Mouse (Mus musculus) bone marrow macrophage, adult 2 months (primary cell): ENCODE data around the gene Nipal3. TPM values are rescaled to one million over a fixed set of nuclear protein-coding genes. Genes with fewer than 3 reads are reported as not detected.
A peak's percentile ranks its signal among the peaks of the same experiment; 100 is the strongest.

Source experiments
- H3K27ac ChIP-seq: 2 replicates; pipeline ENCODE4 v1.5.1; 2012; ENCODE audit warnings: low read depth, low read length; ENCODE audit not compliant: insufficient read depth
- H3K4me1 ChIP-seq: 2 replicates; pipeline ENCODE4 v1.6.1; 2012; ENCODE audit warnings: low read length; ENCODE audit not compliant: control insufficient read depth, insufficient read depth
- H3K4me3 ChIP-seq: 2 replicates; pipeline ENCODE4 v1.5.1; 2012; ENCODE audit warnings: mild to moderate bottlenecking, low read length, moderate library complexity; ENCODE audit not compliant: insufficient read depth
- CTCF ChIP-seq: IDR thresholded peaks from 2 replicates; pipeline ENCODE4 v1.5.1; 2012; ENCODE audit warnings: low read depth, mild to moderate bottlenecking, low read length, moderate library complexity
- POLR2A ChIP-seq: IDR thresholded peaks from 2 replicates; pipeline ENCODE4 v1.6.1; 2012; ENCODE audit warnings: mild to moderate bottlenecking, low read depth, low read length, borderline replicate concordance
- polyA plus RNA-seq: library from polyadenylated mRNA; stranded (reverse); fragments of >200 nt; gene quantifications from 2 replicates; pipeline ENCODE4 v1.2.4, GENCODE M21; 2012; ENCODE audit not compliant: missing spikeins, insufficient read depth, insufficient read length

Gene Nipal3
- polyA plus RNA-seq, 1 experiment = 15.9 TPM

DNA sequence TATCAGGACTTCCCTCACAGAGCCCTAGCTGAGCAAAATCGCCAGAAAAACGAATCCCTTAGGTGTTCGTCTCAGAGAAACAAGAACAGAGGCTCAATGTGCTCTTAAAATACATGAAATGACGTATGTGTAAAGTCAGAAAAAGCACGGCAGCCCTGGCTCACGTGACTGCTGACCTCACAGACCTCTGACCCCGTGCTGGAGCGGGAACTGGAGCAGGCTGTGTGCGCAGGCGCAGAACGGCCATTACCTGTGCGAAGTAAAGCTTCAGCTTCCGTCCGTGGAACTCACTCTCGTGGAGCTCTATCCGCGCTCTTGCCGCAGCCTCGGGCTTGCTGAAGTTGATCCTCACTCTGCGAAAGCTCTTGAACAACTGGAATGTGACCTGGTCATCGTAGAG, 74.8 kb downstream of the Nipal3 start:
- TF ChIP-seq CTCF (no peak), POLR2A (no peak)
- peaks cover 6% of the 10 kb centered on the region for H3K4me1 ChIP-seq
- H3K4me3 ChIP-seq = no peak overlapping the region
- no peak overlapping the region for H3K27ac ChIP-seq

DNA sequence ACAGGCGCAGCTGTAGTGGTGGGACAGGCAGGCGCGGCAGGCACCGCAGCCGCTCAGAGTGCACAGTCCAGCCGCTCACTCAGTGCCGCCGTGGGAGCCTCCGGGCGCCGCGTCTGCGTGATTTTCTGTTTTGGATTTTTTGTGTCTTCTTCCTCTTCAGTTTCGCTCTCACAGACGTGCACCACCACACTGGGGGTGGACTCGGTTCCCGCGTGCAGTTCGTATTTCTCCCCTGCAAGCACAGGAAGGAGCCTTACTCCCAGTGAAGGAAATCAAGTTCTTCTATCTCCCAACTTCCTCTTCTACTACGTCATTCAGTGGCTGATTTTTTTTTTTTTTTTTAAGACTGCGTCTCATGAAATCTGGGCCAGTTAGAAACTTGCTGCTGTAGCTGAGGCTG, 78.5 kb downstream of the Nipal3 start:
- peak overlapping the region; percentile 48 for H3K4me3 ChIP-seq
- H3K27ac ChIP-seq = peak overlapping the region; percentile 55

DNA sequence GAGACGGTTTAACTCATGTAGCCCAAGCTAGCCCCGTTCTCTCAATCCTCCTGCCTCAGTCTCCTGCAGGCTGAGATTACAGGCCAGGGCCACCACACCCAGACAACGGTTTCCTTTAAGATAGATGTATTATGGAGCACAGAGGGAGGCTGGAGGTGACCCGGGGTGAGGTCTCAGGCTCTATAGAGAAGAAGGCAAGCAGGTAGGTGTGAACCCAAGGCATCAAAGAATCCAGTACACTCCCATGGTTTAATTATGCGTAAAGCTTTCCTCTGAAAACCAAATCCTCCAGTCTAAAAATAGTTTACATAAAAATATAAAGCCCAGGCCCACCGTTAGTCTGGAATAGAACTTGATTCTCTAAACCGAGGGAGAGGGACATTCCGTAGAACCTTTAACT, 81.3 kb downstream of the Nipal3 start:
- Histone ChIP-seq H3K4me3 (no peak overlapping the region), H3K27ac (no peak overlapping the region), H3K4me1 (peaks cover 6% of the 10 kb centered on the region)
- TF ChIP-seq CTCF (no peak), POLR2A (no peak)

More for the DNA sequence above, 78.5 kb downstream of the Nipal3 start:
- TF ChIP-seq CTCF = no peak
- TF ChIP-seq POLR2A = no peak
- H3K4me1 ChIP-seq = peaks cover 6% of the 10 kb centered on the region

GRCm38 (mm10) chr4:135411633-135412032, 83.2 kb downstream of the Nipal3 start:
- Histone ChIP-seq H3K4me1 (peaks cover 3% of the 10 kb centered on the region), H3K27ac (no peak overlapping the region), H3K4me3 (no peak overlapping the region)
- no peak for TF ChIP-seq POLR2A
- TF ChIP-seq CTCF = peak; percentile 96

DNA sequence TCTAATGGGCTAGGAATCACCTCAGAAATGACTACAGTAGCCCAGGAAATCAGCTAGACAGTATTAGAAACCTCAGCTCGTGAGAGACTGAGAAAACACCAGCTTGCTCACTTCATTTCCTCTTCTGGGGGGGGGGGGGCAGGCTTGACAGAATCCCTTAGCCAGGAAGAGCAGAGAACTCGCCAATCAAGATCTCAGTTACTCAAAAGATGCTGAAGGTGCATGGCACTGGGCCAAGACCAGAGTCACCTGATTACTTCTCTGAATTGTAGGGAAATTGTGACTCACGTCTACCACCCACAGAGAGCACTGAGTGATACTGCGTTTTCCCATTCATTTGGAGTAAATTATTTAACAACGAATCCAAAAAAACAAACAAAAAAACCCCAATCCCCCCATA, 88.7 kb downstream of the Nipal3 start:
- Histone ChIP-seq H3K4me3 (no peak overlapping the region), H3K27ac (peak overlapping the region; percentile 57), H3K4me1 (peaks cover 24% of the 10 kb centered on the region)
- TF ChIP-seq POLR2A (no peak), CTCF (no peak)

GRCm38 (mm10) chr4:135404916-135405315, 89.9 kb downstream of the Nipal3 start:
- H3K4me3 ChIP-seq = no peak overlapping the region
- no peak overlapping the region for H3K27ac ChIP-seq
- no peak for TF ChIP-seq POLR2A
- no peak for TF ChIP-seq CTCF
- H3K4me1 ChIP-seq = peaks cover 24% of the 10 kb centered on the region

- H3K4me1 ChIP-seq = peaks cover 24% of the 10 kb centered on the region
- H3K27ac ChIP-seq = no peak overlapping the region
- H3K4me3 ChIP-seq = no peak overlapping the region
- no peak for TF ChIP-seq CTCF
- TF ChIP-seq POLR2A = no peak
Measured at GRCm38 (mm10) chr4:135404048-135404447, 90.8 kb downstream of the Nipal3 start.

DNA sequence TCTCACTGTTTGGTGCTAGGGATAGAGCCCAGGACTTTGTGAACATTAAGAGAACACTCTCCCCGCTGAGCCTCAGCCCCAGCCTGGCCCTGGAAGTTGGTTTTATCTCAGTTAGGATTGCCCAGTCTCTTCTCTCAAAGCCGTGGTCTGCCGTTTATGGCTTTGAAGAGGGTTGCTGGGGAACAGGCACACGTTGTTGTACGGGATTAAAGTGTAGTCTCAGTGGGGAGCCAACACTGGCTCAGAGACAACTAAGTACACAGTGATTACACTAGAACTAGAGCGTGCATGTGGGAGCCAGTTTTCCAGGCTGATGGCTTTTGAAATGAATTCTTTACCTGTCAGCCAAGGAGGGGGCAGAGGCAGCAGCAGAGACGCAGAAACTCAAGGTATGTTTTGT, 93.0 kb downstream of the Nipal3 start:
- Histone ChIP-seq H3K4me3 (no peak overlapping the region), H3K4me1 (peaks cover 24% of the 10 kb centered on the region), H3K27ac (no peak overlapping the region)
- no peak for TF ChIP-seq POLR2A
- TF ChIP-seq CTCF = no peak

DNA sequence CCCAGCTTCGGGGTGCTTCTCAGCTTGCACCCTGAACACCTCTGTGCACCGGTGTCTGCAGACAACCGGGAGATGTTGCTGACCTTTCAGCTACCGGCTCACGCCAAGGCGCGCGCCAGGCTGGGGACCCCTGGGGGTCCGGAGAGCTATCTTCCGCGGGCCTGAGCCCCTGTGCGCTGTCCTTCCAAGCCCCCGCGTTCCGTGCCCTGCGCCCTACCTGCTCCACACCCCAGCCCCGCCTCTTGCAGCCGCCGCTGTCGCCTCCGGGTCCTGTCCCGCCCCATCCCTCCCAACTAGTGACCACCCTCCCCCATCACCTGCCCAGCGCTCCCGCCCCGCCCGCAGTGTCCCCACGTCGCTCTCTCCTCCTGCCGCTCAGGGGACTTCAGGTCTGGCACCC, 96.8 kb downstream of the Nipal3 start, which contains the start of gene Ncmap:
TSS of gene Ncmap (minus strand) at position 237 of the 400 bp plus-strand sequence.
- peaks cover 3% of the 10 kb centered on the region for H3K4me1 ChIP-seq
- peak within 1 kb of the TSS; percentile 18; the same call in 1 of the 2 replicates for H3K4me3 ChIP-seq
- no peak for TF ChIP-seq POLR2A
- no peak for TF ChIP-seq CTCF
- H3K27ac ChIP-seq = no peak within 1 kb of the TSS

- H3K27ac ChIP-seq = no peak overlapping the region
- H3K4me1 ChIP-seq = peaks cover under 1% of the 10 kb centered on the region
- TF ChIP-seq CTCF = no peak
- TF ChIP-seq POLR2A = no peak
- peak overlapping the region; percentile 18; the same call in 1 of the 2 replicates for H3K4me3 ChIP-seq
Measured at GRCm38 (mm10) chr4:135397551-135397950, 97.3 kb downstream of the Nipal3 start.

DNA sequence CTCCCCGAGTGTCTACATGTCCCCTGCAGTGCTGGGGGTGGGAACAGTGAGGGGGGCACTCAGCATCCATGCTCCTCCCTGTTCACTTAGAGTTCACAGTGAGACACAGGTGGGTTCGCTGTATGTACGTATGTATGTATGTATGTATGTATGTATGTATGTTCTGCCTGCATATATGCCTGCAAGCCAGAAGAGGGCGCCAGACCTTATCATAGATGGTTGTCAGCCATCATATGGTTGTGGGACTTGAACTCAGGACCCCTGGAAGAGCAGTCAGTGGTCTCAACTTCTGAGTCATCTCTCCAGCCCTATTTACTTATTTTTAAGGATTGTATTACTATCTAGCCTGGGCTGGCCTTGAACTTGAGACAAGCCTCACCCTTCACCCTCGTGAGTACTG, 98.5 kb downstream of the Nipal3 start:
- H3K4me1 ChIP-seq = no peaks in the 10 kb centered on the region
- TF ChIP-seq CTCF (no peak), POLR2A (no peak)
- H3K4me3 ChIP-seq = no peak overlapping the region
- H3K27ac ChIP-seq = no peak overlapping the region

Other genes with a start within 250 kb of the Nipal3 start
- gene Clic4, start 222.2 kb downstream of the Nipal3 start, polyA plus RNA-seq = 121 and 131 TPM in 2 replicates
- 129 and 141 TPM in 2 replicates for gene Srrm1, start 141.7 kb downstream of the Nipal3 start, polyA plus RNA-seq
- not detected in 2 replicates for gene Ncmap, start 96.8 kb downstream of the Nipal3 start, polyA plus RNA-seq
- gene Rcan3, start 61.2 kb downstream of the Nipal3 start, polyA plus RNA-seq = 16.7 and 24.3 TPM in 2 replicates
- 0.33 and 0.43 TPM in 2 replicates for gene Stpg1, start 248 bp downstream of the Nipal3 start, polyA plus RNA-seq
- gene Grhl3, start 78.6 kb upstream of the Nipal3 start, polyA plus RNA-seq = not detected in 2 replicates
- not detected in 2 replicates for gene Ifnlr1, start 191.2 kb upstream of the Nipal3 start, polyA plus RNA-seq
- gene Il22ra1, start 233.1 kb upstream of the Nipal3 start, polyA plus RNA-seq = not detected in 2 replicates